Comparison of ENCODE assay signal across 12 mouse cellular contexts in genomic region chr12:111094073-111094472, GRCm38 (mm10). TPM values are rescaled to one million over a fixed set of nuclear protein-coding genes. Genes with fewer than 3 reads are reported as not detected.
DNase-seq lines count a peak whose midpoint lies in the region; ATAC-seq and TF ChIP-seq lines count a peak whose summit lies in the region.
"Had no signal": no experiment of that assay in that cellular context is flagged by ENCODE, and none has a peak within 500 bp of the region (broad histone marks: within the 10 kb centered on the region; RNA-seq: fewer than 3 reads in every experiment).

No protein-coding gene starts in this region.

- TF ChIP-seq EP300 in heart, adult 2 months (IDR thresholded peaks at IDR 0.05; ENCODE audit: insufficient read depth, low read depth, low read length), result no peak
- peak; percentile 70 for TF ChIP-seq EP300 in liver, postnatal 0 days (IDR thresholded peaks at IDR 0.05; ENCODE audit: low read depth)
- no peak for TF ChIP-seq EP300 in stomach, postnatal 0 days (optimal IDR thresholded peaks at IDR 0.05)

- no peaks in the 10 kb centered on the region for H3K9me3 ChIP-seq in lung, embryonic 14.5 days (ENCODE audit: low read depth, low read length)
- H3K9me3 ChIP-seq in liver, postnatal 0 days (ENCODE audit: low read length), result no peaks in the 10 kb centered on the region
- H3K9me3 ChIP-seq in stomach, postnatal 0 days (ENCODE audit: control insufficient read depth, low read length), result no peaks in the 10 kb centered on the region
- H3K9me3 ChIP-seq: forebrain, embryonic 15.5 days; neural tube, embryonic 12.5 days had no signal

- H3K9ac ChIP-seq in heart, adult 2 months (ENCODE audit: low read depth, low read length), result no peak overlapping the region
- no peak overlapping the region for H3K9ac ChIP-seq in lung, embryonic 14.5 days
- no peak overlapping the region for H3K9ac ChIP-seq in liver, postnatal 0 days (replicated peaks)
- H3K9ac ChIP-seq in stomach, postnatal 0 days (ENCODE audit: low read length), result no peak overlapping the region
- H3K9ac ChIP-seq: forebrain, embryonic 15.5 days; neural tube, embryonic 12.5 days had no signal

- H3K4me3 ChIP-seq in heart, adult 2 months, result no peak overlapping the region
- H3K4me3 ChIP-seq in lung, embryonic 14.5 days (ENCODE audit: low read depth, low read length), result no peak overlapping the region
- no peak overlapping the region for H3K4me3 ChIP-seq in lung, adult 2 months (replicated peaks; ENCODE audit: extremely low read depth, low read depth, low read length)
- H3K4me3 ChIP-seq in liver, postnatal 0 days (ENCODE audit: low read depth, low read length), result no peak overlapping the region
- no peak overlapping the region for H3K4me3 ChIP-seq in stomach, postnatal 0 days (ENCODE audit: low read depth, low read length)
- H3K4me3 ChIP-seq: forebrain, embryonic 15.5 days; neural tube, embryonic 12.5 days had no signal

- intact Hi-C loops in heart, adult 2 months (cut with DNase I), result no loop called here

- TF ChIP-seq POLR2A in heart, adult 2 months (IDR thresholded peaks at IDR 0.05; ENCODE audit: insufficient read depth, low read depth, low read length), result no peak
- TF ChIP-seq POLR2A in lung, adult 2 months (IDR thresholded peaks at IDR 0.05; ENCODE audit: borderline replicate concordance, extremely low read depth, low read depth, low read length), result no peak

- no peak for TF ChIP-seq CTCF in heart, adult 2 months (IDR thresholded peaks at IDR 0.05)
- no peak for TF ChIP-seq CTCF in lung, embryonic 14.5 days (IDR thresholded peaks at IDR 0.05; ENCODE audit: low read depth)
- TF ChIP-seq CTCF in lung, adult 2 months (IDR thresholded peaks at IDR 0.05; ENCODE audit: insufficient read depth, low read length), result no peak
- TF ChIP-seq CTCF in liver, postnatal 0 days (IDR thresholded peaks at IDR 0.05; ENCODE audit: low read depth), result no peak
- TF ChIP-seq CTCF in stomach, postnatal 0 days (IDR thresholded peaks at IDR 0.05; ENCODE audit: low read depth), result no peak

- ATAC-seq in lung, embryonic 14.5 days (ENCODE audit: insufficient read depth), result no peak
- peak; percentile 79 for ATAC-seq in liver, postnatal 0 days
- ATAC-seq in stomach, postnatal 0 days (ENCODE audit: low FRiP score, low TSS enrichment), result no peak
- no peak for ATAC-seq in cerebellum, adult (ENCODE audit: insufficient number of reproducible peaks, low FRiP score, low TSS enrichment)
- ATAC-seq: forebrain, embryonic 15.5 days had no signal

- no peak for DNase-seq in heart, adult 2 months
- DNase-seq in heart, adult 8-10 months (ENCODE audit: low spot score), result no peak
- DNase-seq in lung, embryonic 14.5 days, result peak; percentile 33
- DNase-seq in lung, adult 2 months, result no peak
- no peak for DNase-seq in liver, postnatal 0 days
- DNase-seq in stomach, postnatal 0 days (ENCODE audit: low spot score), result no peak
- DNase-seq in retina, embryonic 14.5 days (ENCODE audit: low spot score), result no peak
- DNase-seq: adrenal gland, postnatal 14 days; cerebellum, adult 18-20 months had no signal

- H3K4me1 ChIP-seq in heart, adult 2 months (ENCODE audit: control insufficient read depth, insufficient read depth, low read length), result peaks cover 5% of the 10 kb centered on the region
- no peaks in the 10 kb centered on the region for H3K4me1 ChIP-seq in lung, embryonic 14.5 days (ENCODE audit: insufficient read depth)
- H3K4me1 ChIP-seq in lung, adult 2 months (ENCODE audit: control insufficient read depth, insufficient read depth, low read length), result peaks cover 15% of the 10 kb centered on the region
- peaks cover 6% of the 10 kb centered on the region for H3K4me1 ChIP-seq in liver, postnatal 0 days (ENCODE audit: insufficient read depth)
- H3K4me1 ChIP-seq in stomach, postnatal 0 days (replicated peaks; ENCODE audit: control insufficient read depth, insufficient read depth), result no peaks in the 10 kb centered on the region

- H3K79me2 ChIP-seq in heart, adult 2 months (replicated peaks; ENCODE audit: control insufficient read depth, insufficient read depth, low read length), result peaks cover 3% of the 10 kb centered on the region

- H3K27me3 ChIP-seq in heart, adult 2 months (ENCODE audit: control insufficient read depth, insufficient read depth, low read length), result no peaks in the 10 kb centered on the region
- H3K27me3 ChIP-seq in lung, embryonic 14.5 days (ENCODE audit: insufficient read depth, low read length), result no peaks in the 10 kb centered on the region
- H3K27me3 ChIP-seq in liver, postnatal 0 days (ENCODE audit: insufficient read depth, low read length), result no peaks in the 10 kb centered on the region
- no peaks in the 10 kb centered on the region for H3K27me3 ChIP-seq in stomach, postnatal 0 days (ENCODE audit: control insufficient read depth, insufficient read depth, low read length)
- H3K27me3 ChIP-seq: forebrain, embryonic 15.5 days; neural tube, embryonic 12.5 days had no signal

- no peak overlapping the region for H3K4me2 ChIP-seq in lung, embryonic 14.5 days
- H3K4me2 ChIP-seq in liver, postnatal 0 days (ENCODE audit: low read depth, low read length), result no peak overlapping the region
- no peak overlapping the region for H3K4me2 ChIP-seq in stomach, postnatal 0 days (replicated peaks; ENCODE audit: low read depth)
- H3K4me2 ChIP-seq: forebrain, embryonic 15.5 days; neural tube, embryonic 12.5 days had no signal

- no peaks in the 10 kb centered on the region for H3K36me3 ChIP-seq in heart, adult 2 months (ENCODE audit: control insufficient read depth, insufficient read depth, low read length)
- H3K36me3 ChIP-seq in lung, embryonic 14.5 days (ENCODE audit: insufficient read depth), result peaks cover 17% of the 10 kb centered on the region; the same call in 1 of the 2 replicates
- peaks cover 7% of the 10 kb centered on the region; the same call in 1 of the 2 replicates for H3K36me3 ChIP-seq in liver, postnatal 0 days (replicated peaks; ENCODE audit: insufficient read depth, low read length)
- H3K36me3 ChIP-seq in stomach, postnatal 0 days (ENCODE audit: control insufficient read depth, insufficient read depth, low read length), result no peaks in the 10 kb centered on the region

- peak overlapping the region; percentile 60 for H3K27ac ChIP-seq in heart, adult 2 months
- no peak overlapping the region for H3K27ac ChIP-seq in lung, embryonic 14.5 days (ENCODE audit: low read depth)
- H3K27ac ChIP-seq in liver, postnatal 0 days (ENCODE audit: low read depth), result peak overlapping the region; percentile 46
- peak overlapping the region; percentile 40 for H3K27ac ChIP-seq in stomach, postnatal 0 days (replicated peaks)
- H3K27ac ChIP-seq: forebrain, embryonic 15.5 days; neural tube, embryonic 12.5 days had no signal

- 39% methylated on average over 5 of the region's 5 CpGs for WGBS in heart, adult 2 months
- 42% methylated on average over 5 of the region's 5 CpGs for WGBS in lung, embryonic 14.5 days
- WGBS in lung, adult 2 months, result 27% methylated on average over 5 of the region's 5 CpGs
- 42% methylated on average over 5 of the region's 5 CpGs for WGBS in liver, postnatal 0 days (ENCODE audit: insufficient replicate concordance)
- WGBS in stomach, postnatal 0 days, result 52% methylated on average over 5 of the region's 5 CpGs

RNA-seq across cellular contexts. Expression of gene Rcor1, which starts 54.9 kb away (rescaled TPM):
- 10 to 100 TPM; 13.9 to 14.8 TPM for total RNA-seq in heart, adult 2 months (2021)
- 5.9 and 9.9 TPM in 2 replicates for polyA plus RNA-seq in heart, adult 2 months (2012; rRNA removed)
- 10 to 100 TPM; 11.9 to 14.3 (median 13.4) TPM for total RNA-seq in heart, adult 8-10 months (2022)
- 14.4 and 17.0 TPM in 2 replicates for polyA plus RNA-seq in lung, embryonic 14.5 days (2014; fragmentation: Nextera tagmentation; extraction: Ambion mirVana)
- 6.7 and 12.0 TPM in 2 replicates for polyA plus RNA-seq in lung, adult 2 months (2012; rRNA removed)
- 3.6 and 4.8 TPM in 2 replicates for polyA plus RNA-seq in liver, postnatal 0 days (2015; fragmentation: Nextera tagmentation; extraction: Ambion mirVana)
- polyA plus RNA-seq in stomach, postnatal 0 days (2015; fragmentation: Nextera tagmentation; extraction: Ambion mirVana), result 7.9 and 10.5 TPM in 2 replicates
